Mouse (Mus musculus) telencephalon, adult 2 months (tissue): Measurements from ENCODE around the gene Znfx1.

Source experiments
- DNase-seq: peaks from one replicate; pipeline ENCODE4 v3.0.0-alpha.2; 2011; ENCODE audit warnings: low read depth, low spot score

Gene Znfx1

GRCm38 (mm10) chr2:167062965-167063880 lies at the start of gene Znfx1:
TSS of gene Znfx1 (minus strand) at chr2:167063015.
- DNase-seq: peak; percentile 81

- no peak for DNase-seq
Measured at GRCm38 (mm10) chr2:167112259-167112658, 49.4 kb upstream of the Znfx1 start.

- no peak for DNase-seq
Measured at GRCm38 (mm10) chr2:167109506-167109905, 46.7 kb upstream of the Znfx1 start.

GRCm38 (mm10) chr2:167103546-167103945 lies 40.7 kb upstream of the Znfx1 start:
- DNase-seq: no peak

- DNase-seq: no peak
Measured at GRCm38 (mm10) chr2:167101743-167102441, 39.1 kb upstream of the Znfx1 start.

- no peak for DNase-seq
Measured at GRCm38 (mm10) chr2:167094688-167095087, 31.9 kb upstream of the Znfx1 start.

- DNase-seq: no peak
Measured at GRCm38 (mm10) chr2:167093171-167093900, 30.5 kb upstream of the Znfx1 start.

GRCm38 (mm10) chr2:167090271-167090670 lies 27.5 kb upstream of the Znfx1 start:
- DNase-seq: no peak

GRCm38 (mm10) chr2:167086836-167087235 lies 24.0 kb upstream of the Znfx1 start:
- DNase-seq: no peak

GRCm38 (mm10) chr2:167086092-167086491 lies 23.3 kb upstream of the Znfx1 start:
- no peak for DNase-seq

GRCm38 (mm10) chr2:167081639-167082038 lies 18.8 kb upstream of the Znfx1 start:
- no peak for DNase-seq

GRCm38 (mm10) chr2:167081135-167081534 lies 18.3 kb upstream of the Znfx1 start:
- no peak for DNase-seq

- DNase-seq: no peak
Measured at GRCm38 (mm10) chr2:167080387-167080786, 17.6 kb upstream of the Znfx1 start.

GRCm38 (mm10) chr2:167079535-167080257 lies 16.9 kb upstream of the Znfx1 start:
- peak; percentile 90 for DNase-seq

- peak; percentile 89 for DNase-seq
Measured at GRCm38 (mm10) chr2:167078931-167079495, 16.2 kb upstream of the Znfx1 start.

- no peak for DNase-seq
Measured at GRCm38 (mm10) chr2:167078486-167078885, 15.7 kb upstream of the Znfx1 start.

GRCm38 (mm10) chr2:167077199-167077962 lies 14.6 kb upstream of the Znfx1 start:
- DNase-seq: no peak

GRCm38 (mm10) chr2:167076759-167077158 lies 13.9 kb upstream of the Znfx1 start:
- DNase-seq: no peak

GRCm38 (mm10) chr2:167076352-167076751 lies 13.5 kb upstream of the Znfx1 start:
- no peak for DNase-seq

- DNase-seq: no peak
Measured at GRCm38 (mm10) chr2:167074587-167074986, 11.8 kb upstream of the Znfx1 start.
